Mouse (Mus musculus): ENCODE data around the gene Mtmr3.

Mtmr3 gene

DNA sequence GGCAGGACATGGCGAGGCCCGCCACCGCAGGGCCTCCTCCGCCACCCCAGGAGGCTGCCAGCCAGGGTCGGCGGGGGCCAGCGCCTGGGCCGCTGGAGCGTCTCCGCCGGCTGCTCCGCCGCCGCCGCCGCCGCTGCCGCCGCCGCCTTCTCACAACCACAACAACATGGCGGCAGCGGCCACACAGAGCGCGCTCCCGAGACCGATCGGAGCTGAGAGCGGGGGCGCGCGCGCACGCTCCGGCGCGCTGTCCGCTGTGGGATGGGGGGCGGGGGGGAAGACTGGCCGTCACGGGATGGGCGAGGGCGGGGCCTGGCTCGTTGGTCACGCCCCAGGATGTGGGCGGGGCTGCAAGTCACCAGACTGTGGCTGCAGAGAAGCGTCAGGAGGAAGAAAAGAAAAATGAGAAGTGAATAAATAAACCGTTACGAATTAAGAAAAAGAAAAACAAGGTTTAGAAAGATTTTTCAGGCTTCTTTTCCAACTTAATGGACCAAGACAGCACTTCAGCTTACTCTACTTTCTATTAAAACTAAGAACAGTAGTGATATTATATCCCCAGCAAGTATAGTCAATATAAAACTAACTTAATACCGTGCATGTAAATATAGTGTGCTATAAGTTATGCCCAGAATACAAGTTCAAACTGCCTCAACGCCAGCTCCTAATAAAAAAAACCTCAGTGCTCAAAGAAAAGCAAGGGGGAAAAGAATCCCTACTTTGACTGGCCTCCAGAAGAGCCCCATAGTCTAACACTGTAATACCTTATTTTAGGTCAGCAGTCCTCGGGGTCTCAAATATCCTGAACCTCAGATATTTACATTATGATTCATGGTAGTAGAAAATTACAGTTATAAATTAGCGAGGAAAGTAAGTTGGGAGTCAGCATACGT lies at the start of gene Mtmr3:
Gene Mtmr3, minus strand, starts transcription at position 256 of the 893 bp plus-strand sequence.
- peak; percentile 98 for DNase-seq (ENCODE audit: low spot score)

DNA sequence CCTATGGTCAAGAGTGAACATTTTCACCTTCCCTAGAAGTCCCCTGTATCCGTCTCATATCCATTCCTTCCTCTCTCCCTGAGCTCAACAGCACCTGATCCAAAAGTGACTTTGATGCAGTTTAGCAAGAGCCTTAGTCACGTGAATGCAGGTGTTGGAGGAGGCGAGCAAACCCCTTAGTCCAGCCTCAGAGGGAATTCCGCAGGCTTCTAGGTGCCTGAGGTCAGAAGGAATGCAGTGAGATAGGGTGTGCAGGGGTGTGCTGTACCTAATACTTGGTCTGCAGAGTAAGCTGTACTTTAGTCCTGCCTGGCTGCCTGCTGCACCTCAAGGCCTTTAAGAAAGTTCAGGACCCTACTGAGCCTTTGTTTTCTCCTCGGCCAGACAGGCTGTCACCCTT lies 49.1 kb upstream of the Mtmr3 start:
- DNase-seq (ENCODE audit: low spot score) = no peak

DNA sequence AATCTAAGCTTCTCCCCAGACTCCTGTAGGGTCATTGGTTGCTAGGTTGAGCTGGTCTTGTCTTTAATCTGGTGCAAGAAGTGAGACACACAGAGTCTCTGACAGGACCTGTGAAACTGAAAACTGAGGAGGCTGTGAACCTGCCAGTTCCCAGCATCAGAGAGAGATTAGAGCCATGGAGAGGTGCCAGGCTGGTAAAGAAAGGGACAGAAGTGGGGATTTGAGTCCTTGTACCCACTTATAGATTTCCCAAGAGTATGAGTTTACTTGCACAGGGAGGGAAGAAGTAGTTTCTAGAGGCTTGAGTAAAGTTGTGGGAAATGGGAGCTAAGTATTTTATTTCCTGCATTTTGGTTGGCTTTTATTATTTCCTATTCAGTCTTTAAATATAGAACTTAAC lies 46.5 kb upstream of the Mtmr3 start:
- no peak for DNase-seq (ENCODE audit: low spot score)

DNA sequence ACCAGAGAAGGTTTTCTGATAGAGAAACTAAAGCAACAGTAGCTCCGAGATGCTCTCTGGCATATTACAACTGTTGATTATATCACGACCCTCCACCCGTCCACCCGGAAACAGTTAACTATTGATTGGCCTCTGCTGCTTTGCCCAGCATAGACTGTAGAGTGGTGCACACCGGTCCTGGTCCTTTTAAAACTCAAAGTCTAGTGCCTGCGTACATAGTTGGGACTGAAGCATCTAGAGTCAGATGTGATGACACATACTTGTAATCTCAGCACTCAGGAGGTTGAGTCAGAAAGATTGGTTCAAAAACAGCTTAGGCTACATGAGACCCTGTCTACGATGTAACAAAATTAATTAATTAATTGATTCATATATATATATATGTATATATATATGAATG lies 43.6 kb upstream of the Mtmr3 start:
- DNase-seq (ENCODE audit: low spot score) = peak; percentile 10

DNA sequence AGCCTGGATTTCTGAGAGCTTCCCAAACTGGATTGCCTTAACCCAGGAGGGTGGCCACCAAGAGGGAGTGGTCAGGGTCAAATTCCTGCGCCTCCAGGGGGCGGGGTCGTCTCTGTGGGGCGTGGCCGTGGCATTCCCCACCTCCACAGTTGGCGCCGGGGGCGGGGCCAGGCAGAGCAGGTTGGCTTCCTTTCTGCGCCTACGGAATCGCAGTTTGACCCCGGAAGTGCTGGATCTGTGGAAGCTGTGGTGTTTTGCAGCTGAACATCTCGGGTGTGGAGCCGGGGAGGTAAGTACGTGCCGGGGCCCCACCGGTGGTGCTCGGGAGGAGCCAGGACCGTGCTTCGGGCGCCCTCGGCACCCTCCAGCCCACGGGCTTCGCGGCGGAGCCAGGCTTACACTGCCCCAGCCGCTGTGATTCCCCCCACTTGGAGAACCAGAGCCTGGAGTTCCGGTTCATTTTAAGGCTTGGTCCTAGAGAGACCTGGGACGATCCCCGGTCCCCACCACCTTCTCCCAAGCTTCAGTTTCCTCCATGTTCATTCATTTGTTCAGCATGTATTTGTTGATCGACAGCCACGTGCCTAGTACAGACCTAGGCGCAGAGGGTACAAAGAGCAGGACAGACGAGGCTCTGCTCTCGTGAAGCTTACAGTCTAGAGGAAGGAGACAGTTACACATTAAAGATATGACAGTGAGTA lies 43.0 kb upstream of the Mtmr3 start, which contains the start of gene Ascc2:
Gene Ascc2, plus strand, starts transcription at position 214 of the 701 bp plus-strand sequence.
- peak; percentile 94 for DNase-seq (ENCODE audit: low spot score)

DNA sequence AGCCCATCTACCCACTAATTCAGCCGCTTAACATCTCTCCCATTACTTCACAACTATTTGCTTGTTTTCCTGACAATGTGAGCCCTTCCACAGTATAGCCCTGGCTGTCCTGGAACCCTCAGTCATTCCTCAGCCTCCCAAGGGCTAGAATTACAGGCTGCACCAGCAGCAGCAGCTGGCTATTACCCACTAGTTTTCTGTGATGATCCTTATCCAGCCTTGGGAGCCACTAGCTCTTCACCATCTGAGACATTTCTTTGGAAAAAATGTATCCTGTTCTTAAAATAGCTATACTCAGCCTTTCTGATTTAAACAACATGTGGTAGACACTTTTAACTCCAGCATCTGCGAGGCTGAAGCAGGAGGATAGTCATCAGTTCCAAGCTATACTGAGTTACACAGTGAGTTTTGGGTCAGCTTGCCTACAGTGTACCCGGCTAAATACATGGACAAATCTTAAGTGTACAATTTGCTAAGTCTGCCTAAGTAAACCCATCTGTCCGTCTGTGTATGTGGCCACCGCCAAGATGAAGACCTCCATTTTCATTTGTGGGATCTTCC lies 42.2 kb upstream of the Mtmr3 start:
- DNase-seq (ENCODE audit: low spot score) = no peak

DNA sequence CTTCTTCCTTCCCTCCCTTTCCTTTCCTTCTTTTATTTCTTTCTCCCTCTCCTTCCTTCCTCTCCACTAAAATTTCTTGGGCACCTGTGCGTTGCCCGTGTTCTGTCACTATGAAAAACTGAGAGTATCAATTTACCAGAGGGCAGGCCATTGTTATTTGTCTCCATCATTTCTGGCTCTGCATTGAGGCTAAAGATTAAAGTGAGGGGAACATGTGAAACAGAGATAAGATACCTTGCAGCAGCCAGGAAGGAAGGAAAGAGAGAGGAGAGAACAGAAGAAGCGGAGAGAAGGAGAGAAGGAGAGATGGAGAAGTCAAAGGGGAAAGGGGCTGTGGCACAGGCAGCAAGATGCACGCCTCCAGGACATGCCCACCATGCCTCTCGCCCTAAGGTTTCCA lies 39.7 kb upstream of the Mtmr3 start:
- no peak for DNase-seq (ENCODE audit: low spot score)

DNA sequence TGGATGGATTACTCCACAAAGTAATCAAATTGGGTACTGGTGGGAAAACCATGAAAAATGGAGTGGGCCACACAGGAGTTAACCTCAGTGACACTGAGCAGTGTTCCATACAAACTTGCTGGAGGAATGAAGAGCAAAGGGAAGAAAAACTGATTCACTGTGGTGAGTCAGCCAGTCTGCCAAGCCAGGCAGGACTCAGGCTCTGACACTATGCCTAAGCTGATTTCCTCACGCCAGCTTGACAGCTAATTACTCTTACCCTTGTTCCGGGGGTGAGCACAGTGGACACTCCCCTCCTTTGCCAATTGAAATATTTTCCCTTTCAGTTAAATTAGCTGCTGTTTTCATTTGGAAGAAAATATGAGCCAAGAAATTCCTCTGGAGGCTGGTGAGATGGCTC lies 38.8 kb upstream of the Mtmr3 start:
- no peak for DNase-seq (ENCODE audit: low spot score)

DNA sequence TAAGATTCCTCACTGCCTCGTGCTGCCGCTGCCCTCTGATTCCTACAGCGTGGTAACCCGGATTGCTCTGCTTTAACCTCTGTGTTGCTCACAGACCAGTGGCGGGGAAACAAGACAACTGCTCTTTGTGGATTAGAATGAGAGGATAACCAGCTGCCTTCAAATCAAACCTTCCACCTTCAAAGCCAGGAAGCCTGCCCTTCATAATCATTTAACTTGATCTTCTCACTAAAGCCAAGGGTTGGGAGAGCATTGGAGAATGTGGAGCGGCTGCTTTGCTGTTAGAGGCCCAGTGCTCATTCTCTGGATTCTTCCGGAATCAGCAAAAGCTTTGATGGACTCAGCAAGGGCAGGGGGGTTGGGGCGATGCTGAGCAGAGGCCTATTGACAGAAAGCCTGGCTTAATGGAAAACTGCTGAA lies 35.2 kb upstream of the Mtmr3 start:
- DNase-seq (ENCODE audit: low spot score) = peak; percentile 56

DNA sequence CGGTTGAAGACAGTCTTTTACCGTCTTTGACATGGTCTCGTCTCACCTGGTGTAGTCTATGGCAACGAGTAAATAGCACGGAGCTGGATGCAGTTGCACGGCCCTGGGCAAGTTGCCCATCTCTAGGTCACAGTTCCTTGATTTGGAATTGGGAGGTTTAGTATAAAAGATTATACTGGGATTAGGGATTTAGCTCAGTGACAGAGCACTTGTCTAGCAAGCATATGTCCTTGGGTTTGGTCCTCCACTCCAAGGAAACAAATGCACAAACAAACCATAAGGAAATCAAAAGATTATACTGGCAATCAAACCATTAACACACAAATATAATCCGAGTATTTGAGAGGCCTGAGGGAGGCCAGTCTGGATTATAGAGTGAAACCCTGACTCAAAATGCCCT lies 33.0 kb upstream of the Mtmr3 start:
- DNase-seq (ENCODE audit: low spot score) = no peak

DNA sequence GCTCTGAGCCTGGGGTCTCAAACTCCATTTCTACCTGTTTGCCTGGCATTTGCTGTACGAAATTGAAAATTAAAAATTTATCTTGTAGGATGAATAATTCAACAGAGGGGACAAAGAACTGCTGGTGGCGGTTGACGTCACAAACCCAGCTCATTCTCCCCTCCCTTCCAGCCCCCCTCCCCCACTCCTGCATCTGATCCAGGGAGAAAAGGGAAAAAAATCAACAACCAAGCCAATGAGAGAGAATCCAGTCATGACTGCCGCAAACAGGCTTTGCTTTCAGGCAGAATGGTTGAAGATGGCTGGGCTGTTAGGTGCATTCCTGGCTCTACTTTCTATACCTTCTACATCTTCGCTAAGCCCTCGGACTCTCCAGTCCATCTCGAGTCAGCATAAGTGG lies 31.3 kb upstream of the Mtmr3 start:
- no peak for DNase-seq (ENCODE audit: low spot score)

DNA sequence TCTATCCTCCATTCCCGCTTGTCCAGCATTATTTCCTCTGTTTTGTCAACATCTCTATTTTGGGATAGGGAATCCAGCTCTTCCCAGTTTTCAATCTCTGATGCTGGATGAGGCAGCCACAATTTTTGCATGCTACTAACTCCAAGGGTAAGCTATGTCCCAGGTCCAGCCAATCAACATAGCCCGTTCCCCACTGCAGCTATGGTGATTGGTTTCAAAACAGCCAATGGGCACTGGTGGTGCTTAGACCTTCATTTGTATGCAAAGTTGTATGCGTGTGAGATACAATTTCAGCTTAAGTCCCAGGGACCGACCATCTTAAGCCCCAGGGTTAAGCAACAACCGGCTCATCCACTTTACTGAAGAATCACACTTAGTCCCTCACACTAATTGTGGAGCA lies 28.3 kb upstream of the Mtmr3 start:
- no peak for DNase-seq (ENCODE audit: low spot score)

DNA sequence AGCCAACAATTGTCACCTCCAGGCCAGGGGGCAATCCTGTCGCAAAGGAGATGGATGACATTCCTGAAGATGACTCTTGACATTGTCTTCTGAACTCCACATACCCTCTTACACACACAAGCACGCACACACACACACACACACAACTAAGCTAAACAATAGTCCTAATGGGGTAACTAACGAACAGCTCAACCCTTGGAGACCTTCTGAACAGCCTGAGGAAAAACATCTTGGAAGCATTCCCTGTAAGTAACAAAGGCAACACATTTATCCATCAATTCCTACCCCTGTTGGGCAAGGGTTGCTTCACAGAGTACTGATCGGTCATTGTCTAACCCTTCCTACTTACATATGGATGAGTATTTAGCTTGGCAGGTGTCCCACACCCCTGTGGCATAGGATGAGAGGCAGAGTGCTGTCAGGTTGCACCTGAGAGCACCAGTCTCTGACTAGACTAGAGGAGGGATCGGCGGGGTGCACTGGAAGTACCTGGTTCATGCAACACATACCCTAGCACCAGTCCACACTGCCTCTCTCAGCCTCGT lies 27.9 kb upstream of the Mtmr3 start:
- DNase-seq (ENCODE audit: low spot score) = no peak

DNA sequence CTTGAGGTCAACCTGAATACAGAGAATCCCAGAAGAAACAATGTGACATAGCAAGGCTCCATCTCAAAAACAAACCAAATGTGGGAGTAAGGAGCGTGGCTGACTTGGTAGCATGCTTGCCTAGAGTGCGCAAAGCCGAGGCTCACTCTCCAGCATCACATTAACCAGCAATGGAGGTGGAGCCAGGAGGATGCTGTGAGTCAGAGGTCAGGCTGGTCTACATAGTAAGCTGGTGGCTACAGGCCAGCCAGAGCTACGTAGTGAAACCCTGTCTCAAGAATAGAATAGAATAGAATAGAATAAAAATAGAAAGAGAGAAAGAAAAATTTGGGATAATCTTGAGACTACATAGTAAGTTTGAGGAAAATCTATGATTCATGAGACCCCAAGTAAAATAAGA lies 27.2 kb upstream of the Mtmr3 start:
- no peak for DNase-seq (ENCODE audit: low spot score)

DNA sequence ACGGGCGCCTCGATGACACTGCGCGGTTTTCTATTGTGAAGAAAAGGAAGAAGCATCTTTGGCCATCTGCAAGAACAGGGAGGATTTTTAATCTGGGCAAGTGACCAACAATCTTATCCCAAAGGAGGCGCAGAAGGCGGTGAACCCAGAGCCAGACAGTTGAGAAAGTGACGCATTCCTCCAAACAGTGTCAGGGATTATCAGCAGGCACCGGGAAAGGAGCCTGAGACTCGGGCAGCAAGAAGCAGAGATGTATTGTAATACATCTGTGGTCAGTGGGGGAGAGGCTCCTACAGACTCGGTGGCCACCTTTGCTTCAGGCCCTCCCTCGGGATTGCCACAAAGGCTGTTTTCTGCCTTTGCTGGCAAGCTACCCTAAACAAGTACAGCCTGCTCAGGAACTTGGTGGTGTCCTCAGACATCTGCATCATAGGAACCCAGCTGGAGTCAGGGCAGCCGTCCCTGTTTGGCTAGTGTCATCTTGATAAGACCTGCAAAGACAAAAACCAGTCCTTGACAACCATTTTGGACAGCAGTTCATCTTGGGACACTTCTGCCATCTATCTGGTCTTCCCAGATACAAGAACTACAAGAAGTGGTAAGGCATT lies 25.9 kb upstream of the Mtmr3 start:
- no peak for DNase-seq (ENCODE audit: low spot score)

DNA sequence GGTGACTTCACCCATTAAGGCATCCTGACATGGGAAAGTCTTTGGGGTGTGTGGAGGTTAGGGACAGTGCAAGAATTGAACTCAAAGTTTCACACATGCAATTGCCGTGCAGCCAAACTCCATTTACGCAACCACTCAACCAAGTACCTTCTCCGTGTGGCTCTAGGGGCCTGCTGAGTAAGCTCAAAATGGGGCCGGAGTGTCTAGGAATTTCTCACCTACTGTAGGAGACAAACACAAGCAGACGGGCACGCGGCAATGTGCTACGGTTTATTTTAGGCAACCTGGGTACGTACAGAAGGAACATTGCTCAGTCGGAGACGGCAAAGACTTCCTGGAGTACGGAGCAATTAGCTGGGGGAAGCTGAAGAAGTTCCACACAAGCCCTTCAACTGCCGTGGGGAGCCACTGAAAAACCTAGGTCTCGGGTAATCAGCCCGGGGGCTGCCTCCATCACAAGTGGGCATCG lies 25.4 kb upstream of the Mtmr3 start, which contains the start of gene Gm11032:
Gene Gm11032, plus strand, starts transcription at position 51 of the 469 bp plus-strand sequence.
- DNase-seq (ENCODE audit: low spot score) = no peak

DNA sequence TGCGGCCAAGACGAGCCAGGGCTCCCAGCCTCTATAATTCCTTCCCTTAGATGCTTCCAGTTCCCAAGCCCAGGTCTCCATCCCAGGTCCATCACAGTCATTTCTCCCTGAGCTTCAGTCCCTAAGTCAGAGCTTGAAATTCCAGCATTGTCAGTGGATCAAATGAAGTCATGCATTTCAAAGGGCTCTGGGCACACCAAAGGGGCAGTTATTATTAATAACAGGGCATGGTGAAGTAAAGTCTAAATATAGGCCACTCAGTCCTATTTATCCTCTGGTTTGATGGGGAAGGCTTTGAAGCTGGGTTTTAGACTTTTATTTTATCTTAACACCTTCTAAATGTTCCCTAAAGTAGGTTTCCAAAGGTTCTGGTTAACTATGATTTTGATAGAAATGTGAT lies 17.2 kb upstream of the Mtmr3 start:
- no peak for DNase-seq (ENCODE audit: low spot score)

DNA sequence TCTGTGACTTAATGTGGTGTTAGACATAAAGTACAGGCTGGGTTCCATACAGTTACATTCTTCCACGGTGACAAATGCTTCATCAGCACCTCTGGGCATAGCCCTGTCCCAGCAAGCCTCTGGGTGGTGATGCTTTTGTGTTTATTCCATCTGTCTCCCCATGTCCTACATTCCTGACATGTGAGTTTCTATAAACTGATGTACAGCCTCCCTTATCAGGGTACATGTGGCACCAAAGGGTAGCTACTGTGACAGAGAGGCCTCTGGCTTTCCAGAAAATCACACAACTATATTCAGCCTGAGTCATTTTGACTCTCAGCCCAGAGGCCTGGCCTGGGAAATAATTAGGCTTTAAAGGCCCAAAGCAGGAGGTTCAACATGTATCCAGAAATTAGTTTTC lies 11.9 kb upstream of the Mtmr3 start:
- no peak for DNase-seq (ENCODE audit: low spot score)

DNA sequence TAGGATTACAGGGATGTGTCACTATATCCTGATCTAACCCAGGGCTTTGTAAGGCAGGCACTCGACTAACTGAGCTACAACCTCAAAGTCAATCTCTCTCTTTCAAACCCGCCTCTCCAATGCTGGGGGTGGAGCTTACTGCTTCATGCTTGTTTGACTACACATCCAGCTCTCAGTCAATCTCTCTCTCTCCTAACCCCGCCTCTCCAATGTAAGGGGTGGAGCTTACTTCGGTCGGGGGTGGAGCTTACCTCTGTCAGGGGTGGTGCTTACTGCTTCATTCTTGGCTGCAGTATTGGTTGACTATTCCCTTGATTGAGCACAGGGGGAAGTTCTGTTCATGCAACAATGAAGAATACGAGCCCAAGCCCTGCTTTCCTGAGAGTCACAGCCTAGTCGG lies 10.8 kb upstream of the Mtmr3 start:
- DNase-seq (ENCODE audit: low spot score) = peak; percentile 41

DNA sequence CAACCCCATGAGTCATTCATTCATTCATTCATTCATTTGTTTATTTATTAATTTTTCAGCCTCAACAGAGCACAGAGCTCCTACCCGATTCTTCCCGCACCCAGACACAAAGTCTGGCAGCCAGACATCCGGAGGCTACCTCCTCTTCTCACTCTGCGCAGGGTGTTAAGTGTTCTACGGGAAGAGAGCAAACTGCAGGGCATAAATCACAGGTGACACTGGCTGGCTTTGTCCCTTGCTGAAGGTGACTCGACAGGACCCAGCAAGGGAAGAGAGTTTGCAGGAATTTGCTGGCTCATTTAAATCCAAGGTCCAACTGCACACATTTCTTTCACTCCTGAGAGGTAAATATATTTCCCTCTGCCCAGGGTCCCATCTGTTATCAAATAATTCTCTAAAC lies 9.8 kb upstream of the Mtmr3 start:
- DNase-seq (ENCODE audit: low spot score) = peak; percentile 38

DNA sequence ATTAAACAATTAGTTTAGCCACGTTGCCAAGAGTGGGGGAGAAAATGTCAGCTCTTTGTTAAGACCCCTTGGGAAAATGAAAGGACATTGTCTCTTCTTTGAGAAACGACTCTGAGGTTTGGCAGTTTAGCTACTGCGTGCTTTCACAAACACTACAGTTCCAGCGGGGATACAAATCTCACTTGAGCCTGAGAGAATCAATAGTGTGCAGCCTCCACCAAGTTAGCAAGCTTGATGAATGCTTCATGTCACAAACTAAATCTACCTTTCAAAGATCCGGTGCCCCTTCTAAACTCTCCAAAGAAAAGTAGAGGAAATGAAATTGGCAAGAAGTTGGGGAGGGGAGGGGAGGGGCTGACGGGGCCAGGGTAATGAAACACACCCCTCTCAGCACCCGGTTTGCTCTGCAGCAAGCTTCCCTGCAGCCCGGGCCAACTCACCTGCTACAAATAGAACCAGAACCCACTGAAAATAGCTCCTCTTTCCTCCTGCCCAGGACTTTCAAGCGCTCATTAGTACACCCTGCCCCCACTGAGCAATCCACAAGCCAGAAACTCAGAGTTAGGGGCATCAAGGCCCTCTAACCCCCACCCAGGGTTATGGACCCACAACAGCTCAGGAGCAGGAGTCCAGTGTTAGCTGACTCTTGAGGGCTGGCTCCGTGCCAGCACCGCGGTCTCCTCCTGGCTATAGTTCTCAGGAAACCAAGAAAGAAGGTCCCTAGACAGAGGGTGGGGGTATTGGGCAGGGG lies 8.2 kb upstream of the Mtmr3 start:
- DNase-seq (ENCODE audit: low spot score) = no peak

All from embryo, embryonic 10.5 days (tissue).